Mouse (Mus musculus): Measurements from ENCODE around the gene Tnfaip1. TPM values are rescaled to one million over a fixed set of nuclear protein-coding genes. Genes with fewer than 3 reads are reported as not detected.

Gene Tnfaip1
- total and polyA plus RNA-seq, 3 experiments: 19.5 to 44.9 (median 24.6) TPM

DNA sequence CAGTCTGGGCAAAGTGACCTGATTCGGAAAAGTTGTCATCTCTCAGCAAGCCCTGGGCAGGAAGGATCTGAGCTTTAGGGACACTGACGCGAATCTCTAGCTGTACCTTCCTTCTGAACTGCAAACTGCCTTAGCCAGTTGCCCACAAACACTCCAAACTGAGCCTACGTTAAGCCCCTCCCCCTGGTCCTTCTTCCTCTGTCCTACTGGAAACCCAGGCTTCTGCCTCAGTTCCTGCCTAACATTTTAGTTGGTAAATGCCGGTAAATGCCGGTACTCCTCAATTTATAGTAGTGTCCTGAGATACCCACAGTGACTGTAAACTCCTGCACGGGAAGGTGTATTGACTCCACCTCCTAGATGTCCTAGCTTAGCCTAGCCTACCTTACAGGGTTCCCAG is 52.5 kb downstream of the Tnfaip1 start:
- Histone ChIP-seq H3K9me3 (replicated peaks; ENCODE audit: low read length) (no peaks in the 10 kb centered on the region), H3K79me2 (replicated peaks; ENCODE audit: control insufficient read depth, extremely low read depth, insufficient read depth, poor library complexity, severe bottlenecking) (no peaks in the 10 kb centered on the region), H3K4me1 (ENCODE audit: control insufficient read depth in 1 of 2, insufficient read depth in 2 of 2) (no peaks in the 10 kb centered on the region), H3K36me3 (replicated peaks in 1 of 2; ENCODE audit: control insufficient read depth in 1 of 2, insufficient read depth in 1 of 2, low read length in 1 of 2) (no peaks in the 10 kb centered on the region), H3K9ac (ENCODE audit: insufficient read depth, low read depth) (no peak overlapping the region), H3K4me3 (replicated peaks in 1 of 3; ENCODE audit: low read depth in 2 of 3, low read length in 2 of 3, poor library complexity in 1 of 3) (no peak overlapping the region), H3K4me2 (ENCODE audit: insufficient read depth, low read depth, poor library complexity, severe bottlenecking) (no peak overlapping the region), H3K27me3 (replicated peaks) (no peaks in the 10 kb centered on the region), H3K27ac (ENCODE audit: insufficient read depth, low read depth) (no peak overlapping the region)
- no peak for DNase-seq (ENCODE audit: extremely low read depth)
- TF ChIP-seq BHLHE40 (IDR thresholded peaks at IDR 0.05; ENCODE audit: low read depth, low read length): no peak
- TF ChIP-seq SMC3 (IDR thresholded peaks at IDR 0.05; ENCODE audit: low read depth, low read length): no peak
- no peak for TF ChIP-seq ZKSCAN1 (IDR thresholded peaks at IDR 0.05; ENCODE audit: borderline replicate concordance, low read depth, low read length)
- TF ChIP-seq USF1 (IDR thresholded peaks at IDR 0.05; ENCODE audit: low read depth, low read length): no peak
- TF ChIP-seq GABPA (IDR thresholded peaks at IDR 0.05; ENCODE audit: insufficient replicate concordance, low read depth, low read length): no peak
- TF ChIP-seq MAFK (IDR thresholded peaks at IDR 0.05; ENCODE audit: insufficient replicate concordance, low read length): no peak
- no peak for TF ChIP-seq CTCF (conservative IDR thresholded peaks at IDR 0.05 in 1 of 2, IDR thresholded peaks at IDR 0.05 in 1 of 2; ENCODE audit: low read depth in 2 of 2, low read length in 2 of 2)
- TF ChIP-seq NELFE (IDR thresholded peaks at IDR 0.05; ENCODE audit: low read depth, low read length): no peak
- TF ChIP-seq ZNF384 (IDR thresholded peaks at IDR 0.05; ENCODE audit: low read depth, low read length): no peak
- TF ChIP-seq MXI1 (IDR thresholded peaks at IDR 0.05; ENCODE audit: low read depth, low read length): no peak
- dilution Hi-C loops (cut with MboI; ENCODE audit: extremely low pct_ligation_motif_present, extremely low pct_unique_long_range_greater_than_20kb, low sequenced_read_pairs): no loop called here
- in situ Hi-C loops (cut with MboI; ENCODE audit: low pct_ligation_motif_present, low pct_unique_long_range_greater_than_20kb, low sequenced_read_pairs): no loop called here

DNA sequence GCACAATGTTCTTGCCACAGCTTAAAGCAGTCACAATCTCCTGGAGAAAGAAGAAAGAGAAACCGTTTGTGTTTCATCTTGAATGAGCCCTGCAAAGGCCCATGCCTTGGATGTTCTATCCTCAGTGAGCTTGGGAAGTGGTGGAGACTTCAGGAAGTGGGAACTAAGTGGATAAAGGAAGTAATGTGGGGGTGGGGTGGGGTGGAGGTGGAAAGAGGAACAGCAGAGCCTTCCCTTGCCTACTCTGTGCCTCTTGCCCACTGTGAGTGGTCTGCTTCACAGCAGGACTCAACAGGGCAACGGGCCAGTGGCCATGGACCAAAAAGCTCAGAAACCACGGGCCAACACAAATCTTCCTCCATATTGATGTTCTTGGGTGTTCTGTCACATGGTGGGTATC is 60.8 kb downstream of the Tnfaip1 start:
- no peak for TF ChIP-seq PAX5 (IDR thresholded peaks at IDR 0.05; ENCODE audit: low read length)
- no peak for TF ChIP-seq HCFC1 (IDR thresholded peaks at IDR 0.05; ENCODE audit: low read depth, low read length)
- TF ChIP-seq POLR2A (IDR thresholded peaks at IDR 0.05; ENCODE audit: low read depth, low read length): no peak
- TF ChIP-seq ELF1 (IDR thresholded peaks at IDR 0.05; ENCODE audit: low read depth, low read length): no peak
- TF ChIP-seq USF2 (conservative IDR thresholded peaks at IDR 0.05; ENCODE audit: low read depth, low read length): no peak
- TF ChIP-seq NRF1 (IDR thresholded peaks at IDR 0.05; ENCODE audit: low read depth, low read length): no peak
- no peak for TF ChIP-seq CHD2 (IDR thresholded peaks at IDR 0.05; ENCODE audit: low read length)
- no peak for TF ChIP-seq KAT2A (IDR thresholded peaks at IDR 0.05; ENCODE audit: insufficient replicate concordance, low read length)
- no peak for TF ChIP-seq E2F4 (IDR thresholded peaks at IDR 0.05; ENCODE audit: insufficient replicate concordance, low read depth, low read length)
- TF ChIP-seq RCOR1 (conservative IDR thresholded peaks at IDR 0.05; ENCODE audit: low read depth, low read length): no peak
- TF ChIP-seq BHLHE40 (IDR thresholded peaks at IDR 0.05; ENCODE audit: low read depth, low read length): no peak
- TF ChIP-seq TBP (conservative IDR thresholded peaks at IDR 0.05; ENCODE audit: low read depth, low read length): no peak
- no peak for TF ChIP-seq JUN (IDR thresholded peaks at IDR 0.05; ENCODE audit: insufficient read depth, low read depth, low read length)
- no peak for TF ChIP-seq SMC3 (IDR thresholded peaks at IDR 0.05; ENCODE audit: low read depth, low read length)
- no peak for TF ChIP-seq CHD1 (IDR thresholded peaks at IDR 0.05; ENCODE audit: low read depth, low read length)
- TF ChIP-seq TCF12 (IDR thresholded peaks at IDR 0.05; ENCODE audit: low read depth, low read length): no peak
- no peak for TF ChIP-seq NELFE (IDR thresholded peaks at IDR 0.05; ENCODE audit: low read depth, low read length)
- TF ChIP-seq ETS1 (conservative IDR thresholded peaks at IDR 0.05; ENCODE audit: low read depth, low read length): no peak
- TF ChIP-seq MXI1 (IDR thresholded peaks at IDR 0.05; ENCODE audit: low read depth, low read length): no peak
- Histone ChIP-seq H3K79me2 (replicated peaks; ENCODE audit: control insufficient read depth, extremely low read depth, insufficient read depth, poor library complexity, severe bottlenecking) (no peaks in the 10 kb centered on the region), H3K4me2 (ENCODE audit: insufficient read depth, low read depth, poor library complexity, severe bottlenecking) (no peak overlapping the region), H3K27me3 (replicated peaks) (peaks cover 1% of the 10 kb centered on the region), H3K9me3 (replicated peaks; ENCODE audit: low read length) (no peaks in the 10 kb centered on the region), H3K36me3 (replicated peaks in 1 of 2; ENCODE audit: control insufficient read depth in 1 of 2, insufficient read depth in 1 of 2, low read length in 1 of 2) (peaks cover 0 to 2% of the 10 kb centered on the region in 2 experiments), H3K9ac (ENCODE audit: insufficient read depth, low read depth) (no peak overlapping the region), H3K27ac (ENCODE audit: insufficient read depth, low read depth) (no peak overlapping the region), H3K4me1 (ENCODE audit: control insufficient read depth in 1 of 2, insufficient read depth in 2 of 2) (peaks cover 2 to 17% of the 10 kb centered on the region in 2 experiments; a peak in 3 of 4 replicates), H3K4me3 (replicated peaks in 1 of 3; ENCODE audit: low read depth in 2 of 3, low read length in 2 of 3, poor library complexity in 1 of 3) (no peak overlapping the region)
- in situ Hi-C loops (cut with MboI; ENCODE audit: low pct_ligation_motif_present, low pct_unique_long_range_greater_than_20kb, low sequenced_read_pairs) (no loop called here), dilution Hi-C loops (cut with MboI; ENCODE audit: extremely low pct_ligation_motif_present, extremely low pct_unique_long_range_greater_than_20kb, low sequenced_read_pairs) (no loop called here)
- DNase-seq (ENCODE audit: extremely low read depth): no peak
